Mouse (Mus musculus): ENCODE measurements around the gene Atp2c1. TPM values are rescaled to one million over a fixed set of nuclear protein-coding genes. Genes with fewer than 3 reads are reported as not detected.

The Atp2c1 gene
- polyA plus RNA-seq, 1 experiment from 2014 or later: 19.4 TPM

DNA sequence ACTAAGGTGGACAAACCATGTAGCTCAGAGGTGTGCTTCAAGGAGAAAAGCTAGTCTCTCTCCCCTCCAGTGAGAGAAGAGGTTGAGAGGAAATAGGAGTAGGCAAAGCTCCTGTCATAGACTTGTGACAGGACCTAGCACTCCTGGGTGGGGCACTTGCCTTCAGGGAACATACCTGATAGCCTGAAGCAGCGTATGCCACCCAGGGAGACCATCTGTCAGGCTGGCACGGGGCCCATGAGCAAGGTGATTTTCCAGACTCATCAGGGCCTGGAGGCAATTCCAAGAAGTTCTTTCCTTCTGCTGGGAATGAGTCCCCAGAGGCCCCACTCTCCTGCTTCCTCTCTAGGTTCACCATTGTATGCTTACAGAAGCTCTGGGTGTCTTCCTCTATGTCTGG is 4.1 kb downstream of the Atp2c1 start:
- 34% methylated on average over 2 of the region's 2 CpGs for WGBS (ENCODE audit: insufficient replicate concordance)
- Histone ChIP-seq H3K27me3 (no peaks in the 10 kb centered on the region), H3K9ac (peak overlapping the region; percentile 4; the same call in 1 of the 2 replicates), H3K4me2 (no peak overlapping the region), H3K9me3 (replicated peaks) (no peaks in the 10 kb centered on the region), H3K36me3 (replicated peaks) (no peaks in the 10 kb centered on the region), H3K4me3 (replicated peaks) (no peak overlapping the region), H3K27ac (replicated peaks) (0 out of 2 replicates have a peak overlapping the region, but pooled peaks have one; percentile 77), H3K4me1 (replicated peaks) (peaks cover 46% of the 10 kb centered on the region)
- no peak for ATAC-seq (ENCODE audit: insufficient read depth)

- peak overlapping the region; percentile 65 for H3K4me2 ChIP-seq
Measured at GRCm38 (mm10) chr9:105522063-105522462, 5.1 kb downstream of the Atp2c1 start.

GRCm38 (mm10) chr9:105520776-105521552 is 6.2 kb downstream of the Atp2c1 start:
- peak overlapping the region; percentile 65 for H3K4me2 ChIP-seq
- 12% methylated on average over 24 of the region's 24 CpGs for WGBS (ENCODE audit: insufficient replicate concordance)
- H3K9ac ChIP-seq: peak overlapping the region; percentile 50

More at GRCm38 (mm10) chr9:105522063-105522462, 5.1 kb downstream of the Atp2c1 start:
- Histone ChIP-seq H3K9ac (no peak overlapping the region), H3K27ac (replicated peaks) (peak overlapping the region; percentile 77), H3K36me3 (replicated peaks) (no peaks in the 10 kb centered on the region), H3K27me3 (no peaks in the 10 kb centered on the region), H3K9me3 (replicated peaks) (no peaks in the 10 kb centered on the region), H3K4me3 (replicated peaks) (peak overlapping the region; percentile 49; the same call in 1 of the 2 replicates), H3K4me1 (replicated peaks) (peaks cover 46% of the 10 kb centered on the region)
- peak; percentile 32; the same call in 1 of the 2 replicates for ATAC-seq (ENCODE audit: insufficient read depth)
- WGBS (ENCODE audit: insufficient replicate concordance): 11% methylated on average over 3 of the region's 3 CpGs

DNA sequence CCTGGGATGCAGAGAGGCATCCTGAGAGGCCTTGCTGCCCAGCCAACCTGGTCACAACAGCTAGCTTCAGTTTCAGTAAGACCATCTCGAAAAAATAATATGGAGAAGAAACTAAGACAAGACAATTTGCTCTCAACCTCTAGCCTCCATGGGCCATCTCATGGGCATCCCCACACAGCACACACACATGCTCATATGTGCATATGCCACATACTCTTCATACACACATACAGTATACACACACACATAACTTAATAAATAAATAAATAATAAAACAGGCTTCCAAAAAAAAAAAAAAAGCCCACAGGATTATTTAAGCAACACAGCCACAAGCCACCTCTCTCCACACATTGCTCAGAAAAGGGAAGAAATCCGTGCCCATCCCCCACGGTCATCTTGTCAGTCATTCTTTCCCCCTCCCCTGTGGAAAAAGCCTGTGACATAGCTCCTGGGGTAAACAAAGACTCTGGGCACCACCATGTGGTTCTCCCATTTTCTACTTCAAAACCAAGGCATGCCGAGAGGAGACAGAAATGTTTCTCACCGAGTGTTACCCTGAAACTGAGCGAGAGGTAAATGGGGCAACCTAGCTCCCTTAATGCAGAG is 7.7 kb downstream of the Atp2c1 start:
- Histone ChIP-seq H3K4me3 (replicated peaks) (no peak overlapping the region), H3K27ac (replicated peaks) (no peak overlapping the region), H3K27me3 (no peaks in the 10 kb centered on the region), H3K4me1 (replicated peaks) (peaks cover 38% of the 10 kb centered on the region), H3K9me3 (replicated peaks) (no peaks in the 10 kb centered on the region), H3K4me2 (0 out of 2 replicates have a peak overlapping the region, but pooled peaks have one; percentile 65), H3K9ac (no peak overlapping the region), H3K36me3 (replicated peaks) (no peaks in the 10 kb centered on the region)
- no peak for ATAC-seq (ENCODE audit: insufficient read depth)
- WGBS (ENCODE audit: insufficient replicate concordance): 26% methylated on average over 6 of the region's 6 CpGs

More at GRCm38 (mm10) chr9:105520776-105521552, 6.2 kb downstream of the Atp2c1 start:
- Histone ChIP-seq H3K9me3 (replicated peaks) (no peaks in the 10 kb centered on the region), H3K36me3 (replicated peaks) (no peaks in the 10 kb centered on the region), H3K4me3 (replicated peaks) (peak overlapping the region; percentile 49), H3K4me1 (replicated peaks) (peaks cover 38% of the 10 kb centered on the region), H3K27ac (replicated peaks) (peak overlapping the region; percentile 77), H3K27me3 (no peaks in the 10 kb centered on the region)
- ATAC-seq (ENCODE audit: insufficient read depth): peak; percentile 79

GRCm38 (mm10) chr9:105503690-105504089 is 23.4 kb downstream of the Atp2c1 start:
- peaks cover 3% of the 10 kb centered on the region; the same call in 1 of the 2 replicates for H3K4me1 ChIP-seq (replicated peaks)
- H3K36me3 ChIP-seq (replicated peaks): no peaks in the 10 kb centered on the region
- H3K9ac ChIP-seq: no peak overlapping the region
- H3K4me3 ChIP-seq (replicated peaks): no peak overlapping the region
- no peak overlapping the region for H3K27ac ChIP-seq (replicated peaks)
- ATAC-seq (ENCODE audit: insufficient read depth): peak; percentile 72
- 45% methylated on average over 5 of the region's 5 CpGs for WGBS (ENCODE audit: insufficient replicate concordance)
- H3K9me3 ChIP-seq (replicated peaks): no peaks in the 10 kb centered on the region
- no peaks in the 10 kb centered on the region for H3K27me3 ChIP-seq
- H3K4me2 ChIP-seq: no peak overlapping the region; the same call in 1 of the 2 replicates

DNA sequence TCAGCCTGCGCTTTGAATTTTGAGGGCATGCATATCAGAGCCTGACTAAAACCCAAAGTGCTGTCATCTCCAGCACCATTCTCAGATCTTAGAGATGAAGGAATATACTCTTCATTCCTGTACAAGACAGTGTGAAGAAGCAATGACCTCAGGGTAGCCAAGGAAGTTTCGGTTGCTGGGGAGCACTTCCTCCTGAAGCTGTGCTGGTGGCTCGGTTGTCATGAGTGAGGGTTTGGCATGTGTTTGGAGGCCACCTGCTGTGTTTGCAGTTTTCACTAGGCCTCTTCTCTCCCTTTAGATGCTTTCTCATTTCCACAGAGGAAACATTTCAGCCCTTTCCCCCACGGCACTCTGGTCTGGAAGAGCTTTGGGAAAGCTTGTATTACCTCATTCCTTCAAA is 24.7 kb downstream of the Atp2c1 start:
- no peak overlapping the region for H3K4me3 ChIP-seq (replicated peaks)
- H3K9me3 ChIP-seq (replicated peaks): no peaks in the 10 kb centered on the region
- H3K4me1 ChIP-seq (replicated peaks): peaks cover 3% of the 10 kb centered on the region; the same call in 1 of the 2 replicates
- H3K4me2 ChIP-seq: no peak overlapping the region
- no peak overlapping the region for H3K9ac ChIP-seq
- ATAC-seq (ENCODE audit: insufficient read depth): no peak
- no peaks in the 10 kb centered on the region for H3K27me3 ChIP-seq
- H3K36me3 ChIP-seq (replicated peaks): no peaks in the 10 kb centered on the region
- 52% methylated on average over 4 of the region's 4 CpGs for WGBS (ENCODE audit: insufficient replicate concordance)
- no peak overlapping the region for H3K27ac ChIP-seq (replicated peaks)

- Histone ChIP-seq H3K9ac (peak overlapping the region; percentile 93), H3K27me3 (no peaks in the 10 kb centered on the region)
Measured at GRCm38 (mm10) chr9:105495316-105496174, 31.6 kb downstream of the Atp2c1 start.

GRCm38 (mm10) chr9:105494553-105495315 is 32.4 kb downstream of the Atp2c1 start:
- Histone ChIP-seq H3K36me3 (replicated peaks) (no peaks in the 10 kb centered on the region), H3K4me1 (replicated peaks) (peaks cover 25% of the 10 kb centered on the region), H3K27ac (replicated peaks) (peak overlapping the region; percentile 92), H3K27me3 (no peaks in the 10 kb centered on the region), H3K9me3 (replicated peaks) (no peaks in the 10 kb centered on the region), H3K9ac (peak overlapping the region; percentile 93), H3K4me3 (replicated peaks) (peak overlapping the region; percentile 92), H3K4me2 (peak overlapping the region; percentile 99)
- peak; percentile 99 for ATAC-seq (ENCODE audit: insufficient read depth)
- WGBS (ENCODE audit: insufficient replicate concordance): 2% methylated on average over 73 of the region's 83 CpGs

More at GRCm38 (mm10) chr9:105495316-105496174, 31.6 kb downstream of the Atp2c1 start:
- Histone ChIP-seq H3K4me1 (replicated peaks) (peaks cover 23% of the 10 kb centered on the region), H3K4me2 (peak overlapping the region; percentile 99), H3K9me3 (replicated peaks) (no peaks in the 10 kb centered on the region), H3K27ac (replicated peaks) (peak overlapping the region; percentile 92), H3K36me3 (replicated peaks) (no peaks in the 10 kb centered on the region), H3K4me3 (replicated peaks) (peak overlapping the region; percentile 92)
- WGBS (ENCODE audit: insufficient replicate concordance): under 1% methylated on average over 39 of the region's 39 CpGs
- ATAC-seq (ENCODE audit: insufficient read depth): peak; percentile 47

- Histone ChIP-seq H3K27me3 (no peaks in the 10 kb centered on the region), H3K9ac (no peak overlapping the region), H3K36me3 (replicated peaks) (no peaks in the 10 kb centered on the region), H3K4me2 (no peak overlapping the region), H3K27ac (replicated peaks) (no peak overlapping the region), H3K9me3 (replicated peaks) (no peaks in the 10 kb centered on the region), H3K4me3 (replicated peaks) (no peak overlapping the region), H3K4me1 (replicated peaks) (peaks cover 28% of the 10 kb centered on the region)
- 77% methylated on average over 3 of the region's 3 CpGs for WGBS (ENCODE audit: insufficient replicate concordance)
- ATAC-seq (ENCODE audit: insufficient read depth): no peak
Measured at GRCm38 (mm10) chr9:105492744-105493143, 34.4 kb downstream of the Atp2c1 start.

- no peaks in the 10 kb centered on the region for H3K27me3 ChIP-seq
- H3K9ac ChIP-seq: no peak overlapping the region
- 61% methylated on average over 5 of the region's 5 CpGs for WGBS (ENCODE audit: insufficient replicate concordance)
- H3K4me3 ChIP-seq (replicated peaks): no peak overlapping the region
- ATAC-seq (ENCODE audit: insufficient read depth): no peak
- H3K36me3 ChIP-seq (replicated peaks): no peaks in the 10 kb centered on the region
- H3K4me1 ChIP-seq (replicated peaks): peaks cover 31% of the 10 kb centered on the region
- no peak overlapping the region for H3K4me2 ChIP-seq
- no peak overlapping the region for H3K27ac ChIP-seq (replicated peaks)
- no peaks in the 10 kb centered on the region for H3K9me3 ChIP-seq (replicated peaks)
Measured at GRCm38 (mm10) chr9:105488363-105488762, 38.8 kb downstream of the Atp2c1 start.
